Mouse (Mus musculus) neural tube, embryonic 14.5 days (tissue): ENCODE results near the gene Usp3. TPM values are rescaled to one million over a fixed set of nuclear protein-coding genes. Genes with fewer than 3 reads are reported as not detected.

Experiments
- ATAC-seq: fragments of 200-750 bp; cut with Nextera tagmentation; 2 replicates; pipeline ENCODE4 v1.8.0; 2017; ENCODE audit warnings: low read depth, mild to moderate bottlenecking, moderate TSS enrichment, moderate library complexity
- H3K27ac ChIP-seq: fragments of 300-500 bp; sonication (generic); 2 replicates; pipeline ENCODE4 v1.5.1; 2014; ENCODE audit warnings: low read depth, mild to moderate bottlenecking, control low read depth, low read length, moderate library complexity, mixed read lengths
- H3K27me3 ChIP-seq: fragments of 300-500 bp; sonication (generic); 2 replicates; pipeline ENCODE4 v1.6.1; 2014; ENCODE audit warnings: low read length; ENCODE audit not compliant: control insufficient read depth, insufficient read depth
- H3K36me3 ChIP-seq: fragments of 300-500 bp; sonication (generic); 2 replicates; pipeline ENCODE4 v1.6.1; 2014; ENCODE audit warnings: low read length, mixed read lengths; ENCODE audit not compliant: control insufficient read depth, insufficient read depth
- H3K4me1 ChIP-seq: fragments of 300-500 bp; sonication (generic); 2 replicates; pipeline ENCODE4 v1.6.1; 2014; ENCODE audit warnings: low read length; ENCODE audit not compliant: control insufficient read depth, insufficient read depth
- H3K4me2 ChIP-seq: fragments of 300-500 bp; sonication (generic); 2 replicates; pipeline ENCODE4 v1.6.1; 2014; ENCODE audit warnings: mild to moderate bottlenecking, low read depth, low read length, control low read depth
- H3K4me3 ChIP-seq: fragments of 300-500 bp; sonication (generic); 2 replicates; pipeline ENCODE4 v1.5.1; 2014; ENCODE audit warnings: low read depth, low read length, control low read depth, mixed read lengths
- H3K9ac ChIP-seq: fragments of 300-500 bp; sonication (generic); replicated peaks from 2 replicates; pipeline ENCODE4 v1.6.1; 2014; ENCODE audit warnings: low read depth, mild to moderate bottlenecking, control low read depth, low read length, mixed read lengths
- H3K9me3 ChIP-seq: fragments of 300-500 bp; sonication (generic); 2 replicates; pipeline ENCODE4 v1.6.1; 2016; ENCODE audit warnings: low read length; ENCODE audit not compliant: control insufficient read depth
- WGBS: fragments of 180-500 bp; shearing (Covaris S2); extraction: QIAGEN DNeasy Blood & Tissue Kit; methylation state at CpG from one replicate; pipeline ENCODE4 v1.1.7; 2014; 5-methylcytosine and 5-hydroxymethylcytosine counted together
- polyA plus RNA-seq: library from polyadenylated mRNA; unstranded; fragments of >200 nt; fragmentation: Nextera tagmentation; extraction: Ambion mirVana; gene quantifications from 2 replicates; pipeline ENCODE4 v1.2.1, GENCODE M21; 2014

The Usp3 gene
- 73.7 and 83.0 TPM in 2 replicates for polyA plus RNA-seq

DNA sequence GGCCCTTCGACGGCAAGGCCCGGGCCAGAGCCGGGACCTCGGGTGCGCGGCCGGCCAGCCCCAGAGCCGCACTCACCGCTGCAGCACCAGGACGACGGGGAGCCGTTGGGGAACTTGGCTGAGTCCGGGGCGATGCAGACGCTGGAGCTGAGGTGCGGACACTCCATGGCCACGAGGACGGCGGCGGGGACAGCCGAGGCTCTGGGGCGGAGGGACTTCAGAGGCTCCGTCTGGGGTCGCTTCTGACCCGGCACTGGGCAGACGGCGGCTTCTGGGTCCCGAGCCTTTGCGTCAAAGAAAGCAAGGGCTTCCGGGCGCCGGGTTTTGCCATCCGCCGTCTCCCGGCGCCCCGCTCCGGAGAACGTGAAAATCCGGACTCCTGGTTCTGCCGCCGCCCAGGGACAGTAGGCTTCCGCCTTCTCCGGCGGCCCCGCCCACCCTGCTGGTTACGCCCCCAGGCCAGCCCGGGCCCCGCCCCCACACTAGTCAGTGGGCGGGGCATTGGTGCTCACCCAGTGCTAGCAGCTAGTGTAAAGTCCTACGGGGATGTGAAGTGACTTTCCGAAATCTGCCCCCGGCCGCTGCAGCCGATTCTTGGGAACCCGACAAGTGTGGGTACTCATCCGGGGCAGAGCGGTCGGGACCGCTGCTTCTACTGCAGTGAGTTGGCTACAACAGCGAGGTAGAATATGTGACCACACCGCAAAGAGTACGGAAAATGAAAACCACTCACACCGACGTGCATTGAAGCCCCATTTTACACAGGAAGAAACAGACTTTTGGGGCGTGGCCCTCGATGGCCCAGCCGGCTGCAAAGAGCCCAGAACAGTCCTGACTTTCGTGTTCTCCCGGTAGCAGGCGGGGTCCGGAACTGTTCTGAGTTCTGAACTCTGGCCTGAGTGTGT lies at the start of gene Usp3:
Usp3 (minus strand) TSS at position 435 of the 905 bp plus-strand sequence.
- Histone ChIP-seq H3K4me1 (peaks cover 27% of the 10 kb centered on the region), H3K4me2 (peak within 1 kb of the TSS; percentile 75), H3K9ac (peak within 1 kb of the TSS; percentile 97), H3K36me3 (no peaks in the 10 kb centered on the region), H3K27ac (peak within 1 kb of the TSS; percentile 97), H3K9me3 (no peaks in the 10 kb centered on the region), H3K27me3 (no peaks in the 10 kb centered on the region), H3K4me3 (peak within 1 kb of the TSS; percentile 93)
- WGBS = under 1% methylated on average over 65 of the region's 73 CpGs
- peak; percentile 93 for ATAC-seq

DNA sequence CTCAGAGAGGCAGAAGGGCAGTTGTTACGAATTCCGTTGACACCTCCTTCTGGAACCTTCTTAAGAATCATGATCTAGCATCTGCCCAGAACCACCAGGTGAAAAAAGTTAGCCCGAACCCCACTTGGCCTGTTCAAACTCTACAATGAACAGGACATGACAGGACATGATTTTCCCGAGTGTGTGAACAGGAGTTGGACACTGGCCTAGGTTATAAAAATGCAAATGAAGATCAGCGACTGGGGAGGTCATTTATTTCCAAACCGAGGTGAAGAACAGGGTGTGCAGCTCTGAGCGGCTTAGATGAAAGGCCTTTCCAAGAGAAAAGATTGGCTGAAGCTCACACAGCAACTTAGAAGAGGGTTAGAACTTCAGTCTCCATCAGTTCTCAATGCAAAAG lies 47.5 kb upstream of the Usp3 start:
- Histone ChIP-seq H3K27me3 (no peaks in the 10 kb centered on the region), H3K4me3 (no peak overlapping the region), H3K9ac (no peak overlapping the region), H3K27ac (no peak overlapping the region), H3K9me3 (no peaks in the 10 kb centered on the region), H3K36me3 (no peaks in the 10 kb centered on the region), H3K4me2 (no peak overlapping the region), H3K4me1 (no peaks in the 10 kb centered on the region)
- WGBS = 45% methylated on average over 7 of the region's 7 CpGs
- ATAC-seq = no peak

DNA sequence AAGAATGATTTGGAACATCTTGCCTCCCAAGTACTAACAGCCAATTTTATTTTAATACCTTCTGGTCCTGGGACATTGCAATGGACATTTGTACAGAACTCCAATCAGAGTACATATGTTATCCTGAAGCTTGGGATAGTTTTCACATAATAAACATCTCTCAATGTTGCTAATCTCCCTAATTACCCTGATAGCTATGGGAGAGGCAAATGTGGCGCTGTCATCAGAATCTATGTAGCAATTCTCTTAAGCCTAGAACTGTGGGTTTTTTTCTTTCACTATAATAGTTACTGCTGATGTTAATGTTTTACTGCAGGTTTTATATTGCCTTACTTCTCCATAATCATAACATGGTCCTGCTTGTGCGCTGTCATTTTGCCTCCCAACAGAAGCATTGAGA lies 46.7 kb upstream of the Usp3 start:
- Histone ChIP-seq H3K4me3 (no peak overlapping the region), H3K27me3 (no peaks in the 10 kb centered on the region), H3K9ac (no peak overlapping the region), H3K27ac (no peak overlapping the region), H3K36me3 (no peaks in the 10 kb centered on the region), H3K4me2 (no peak overlapping the region), H3K4me1 (no peaks in the 10 kb centered on the region), H3K9me3 (no peaks in the 10 kb centered on the region)
- 69% methylated on average over 2 of the region's 2 CpGs for WGBS
- no peak for ATAC-seq

GRCm38 (mm10) chr9:66632441-66632840 lies 39.5 kb upstream of the Usp3 start:
- ATAC-seq = no peak
- H3K4me2 ChIP-seq = no peak overlapping the region
- no peak overlapping the region for H3K9ac ChIP-seq
- no peak overlapping the region for H3K27ac ChIP-seq
- no peaks in the 10 kb centered on the region for H3K27me3 ChIP-seq
- H3K4me3 ChIP-seq = no peak overlapping the region
- no peaks in the 10 kb centered on the region for H3K4me1 ChIP-seq
- H3K9me3 ChIP-seq = no peaks in the 10 kb centered on the region
- 88% methylated on average over 1 of the region's 1 CpGs for WGBS
- H3K36me3 ChIP-seq = no peaks in the 10 kb centered on the region

DNA sequence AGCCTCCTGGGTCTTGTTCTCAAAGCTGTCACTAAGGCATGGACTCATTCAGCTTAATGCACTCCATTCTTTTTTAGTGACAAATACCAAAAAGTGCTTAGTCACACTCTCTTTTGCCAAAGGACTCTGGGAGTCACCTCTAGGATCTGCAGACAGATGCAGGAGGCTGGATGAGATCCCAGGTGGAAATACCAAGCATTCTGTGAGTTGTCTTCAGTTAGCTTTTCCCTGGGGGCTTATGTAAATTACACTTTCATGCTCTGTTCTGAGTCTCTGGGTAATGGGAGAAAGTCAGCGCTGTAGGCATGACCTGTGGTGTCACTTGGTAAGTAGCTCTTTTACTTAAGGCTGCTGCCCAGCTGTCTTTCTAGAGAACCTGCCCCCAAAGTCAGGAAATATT lies 38.0 kb upstream of the Usp3 start:
- Histone ChIP-seq H3K9me3 (no peaks in the 10 kb centered on the region), H3K36me3 (no peaks in the 10 kb centered on the region)
- no peak for ATAC-seq

GRCm38 (mm10) chr9:66626661-66627060 lies 33.7 kb upstream of the Usp3 start:
- no peak overlapping the region for H3K4me3 ChIP-seq
- no peaks in the 10 kb centered on the region for H3K27me3 ChIP-seq
- H3K27ac ChIP-seq = no peak overlapping the region
- H3K9me3 ChIP-seq = no peaks in the 10 kb centered on the region
- H3K36me3 ChIP-seq = no peaks in the 10 kb centered on the region
- no peak overlapping the region for H3K9ac ChIP-seq
- H3K4me2 ChIP-seq = no peak overlapping the region
- ATAC-seq = no peak
- H3K4me1 ChIP-seq = no peaks in the 10 kb centered on the region
- 85% methylated on average over 5 of the region's 5 CpGs for WGBS

More for the DNA sequence above, 38.0 kb upstream of the Usp3 start:
- Histone ChIP-seq H3K27ac (no peak overlapping the region), H3K4me3 (no peak overlapping the region), H3K4me1 (no peaks in the 10 kb centered on the region), H3K27me3 (no peaks in the 10 kb centered on the region), H3K4me2 (no peak overlapping the region), H3K9ac (no peak overlapping the region)
- WGBS = 28% methylated on average over 1 of the region's 1 CpGs

DNA sequence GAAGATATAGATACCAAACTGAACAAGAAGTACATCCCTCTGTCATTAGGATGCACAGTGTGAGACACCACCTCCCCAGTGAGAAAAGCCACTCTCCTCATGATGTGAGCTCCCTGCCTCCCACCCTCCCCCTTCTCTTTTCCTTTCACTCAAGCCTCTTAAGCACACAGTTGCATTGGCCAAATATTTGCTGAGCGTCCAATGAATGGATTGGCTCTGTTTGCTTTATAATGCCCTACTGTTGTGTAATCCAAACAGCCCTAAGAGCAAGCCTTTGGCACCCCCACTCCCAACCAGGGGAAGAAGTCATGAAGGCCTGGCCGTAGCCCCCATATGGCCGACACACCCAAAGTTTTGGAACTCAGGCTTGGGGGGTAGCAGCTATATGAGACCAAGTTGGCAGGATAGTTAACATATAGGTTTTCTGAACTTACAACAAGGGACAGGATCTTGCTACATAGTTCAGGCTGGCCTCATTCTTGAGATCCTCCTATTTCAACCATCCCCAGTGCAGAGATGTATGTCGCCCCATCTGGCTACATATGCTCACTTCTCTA lies 33.1 kb upstream of the Usp3 start:
- Histone ChIP-seq H3K27me3 (no peaks in the 10 kb centered on the region), H3K9ac (no peak overlapping the region), H3K27ac (no peak overlapping the region), H3K9me3 (no peaks in the 10 kb centered on the region), H3K36me3 (no peaks in the 10 kb centered on the region), H3K4me1 (no peaks in the 10 kb centered on the region), H3K4me2 (no peak overlapping the region), H3K4me3 (no peak overlapping the region)
- no peak for ATAC-seq
- WGBS = 88% methylated on average over 4 of the region's 4 CpGs

GRCm38 (mm10) chr9:66624873-66625272 lies 31.9 kb upstream of the Usp3 start:
- no peak overlapping the region for H3K27ac ChIP-seq
- no peak overlapping the region for H3K9ac ChIP-seq
- H3K4me2 ChIP-seq = no peak overlapping the region
- H3K4me1 ChIP-seq = 0 out of 2 replicates have a peak, but pooled peaks cover 5% of the 10 kb centered on the region
- no peak overlapping the region for H3K4me3 ChIP-seq
- ATAC-seq = no peak
- H3K9me3 ChIP-seq = no peaks in the 10 kb centered on the region
- H3K36me3 ChIP-seq = no peaks in the 10 kb centered on the region
- H3K27me3 ChIP-seq = no peaks in the 10 kb centered on the region
- WGBS = 61% methylated on average over 1 of the region's 1 CpGs

- Histone ChIP-seq H3K4me3 (no peak overlapping the region), H3K27ac (no peak overlapping the region), H3K4me1 (0 out of 2 replicates have a peak, but pooled peaks cover 5% of the 10 kb centered on the region), H3K27me3 (no peaks in the 10 kb centered on the region), H3K36me3 (no peaks in the 10 kb centered on the region), H3K4me2 (no peak overlapping the region), H3K9ac (no peak overlapping the region), H3K9me3 (no peaks in the 10 kb centered on the region)
- 88% methylated on average over 1 of the region's 1 CpGs for WGBS
- no peak for ATAC-seq
Measured at GRCm38 (mm10) chr9:66623627-66624026, 30.7 kb upstream of the Usp3 start.
